7 mouse cellular contexts compared by ENCODE assay signal in the genomic region with DNA sequence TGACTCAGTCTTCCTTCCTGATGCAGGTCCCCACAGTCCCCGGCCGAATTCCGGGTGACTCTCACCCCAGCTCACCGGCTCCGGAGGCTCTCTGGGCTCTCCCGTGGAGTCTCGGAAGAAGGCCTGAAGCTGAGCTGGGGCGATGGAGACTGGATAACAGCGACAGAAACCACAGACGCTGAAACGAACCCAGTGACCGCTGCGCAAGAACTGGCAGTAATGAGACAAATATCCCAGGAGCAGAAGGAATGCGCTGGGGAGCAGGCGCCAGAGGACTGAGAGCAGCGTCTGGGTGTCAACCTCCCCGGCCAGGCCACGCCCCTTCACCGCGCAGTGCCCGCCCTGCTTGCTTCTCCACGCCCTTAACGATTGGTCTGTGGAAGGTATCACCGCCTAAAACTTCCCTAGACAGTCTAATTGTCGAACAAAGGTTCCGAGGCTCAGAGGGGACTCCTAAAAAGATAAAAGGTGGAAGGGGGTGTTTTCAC. TPM values are rescaled to one million over a fixed set of nuclear protein-coding genes. Genes with fewer than 3 reads are reported as not detected.
A peak's percentile ranks its signal among the peaks of the same experiment; 100 is the strongest.
DNase-seq lines count a peak whose midpoint lies in the region; ATAC-seq lines count a peak whose summit lies in the region.

A gene (minus strand): TSS at position 335 of the 488 bp plus-strand sequence.

- intact Hi-C loops in gastrocnemius, postnatal 36 days (cut with DNase I), result loop anchor here (5.0 kb wide), 1 partner anchor 34 kb away; a partner anchor contains a TSS
- intact Hi-C loops in left cerebral cortex, postnatal 25 days (cut with DNase I), result loop anchor here (5.0 kb wide), 1 partner anchor 49 kb away; no protein-coding TSS in a partner anchor

- peak; percentile 96 for DNase-seq in adrenal gland, adult 2 months
- peak; percentile 86 for DNase-seq in embryo, embryonic 11.5 days (ENCODE audit: low read depth, low spot score)
- peak; percentile 91 to 95 for DNase-seq in gastrocnemius, postnatal 36 days
- peak; percentile 82 to 91 for DNase-seq in left cerebral cortex, postnatal 25 days (ENCODE audit: low spot score in 2 of 2)
- peak; percentile 91 for DNase-seq in midbrain, embryonic 10.5 days (ENCODE audit: low spot score)
- peak; percentile 82 for DNase-seq in right cerebral cortex, postnatal 4 days

- peak; percentile 97 for ATAC-seq in intestine, embryonic 15.5 days

- peak within 1 kb of the TSS; percentile 52 for H3K4me3 ChIP-seq in intestine, embryonic 15.5 days (replicated peaks)
- H3K4me3 ChIP-seq in midbrain, embryonic 10.5 days, result peak within 1 kb of the TSS; percentile 64

- H3K4me2 ChIP-seq in intestine, embryonic 15.5 days (replicated peaks), result peak within 1 kb of the TSS; percentile 73

- 0% methylated on average over 26 of the region's 26 CpGs for WGBS in intestine, embryonic 15.5 days
- WGBS in midbrain, embryonic 10.5 days, result under 1% methylated on average over 26 of the region's 26 CpGs

- H3K36me3 ChIP-seq in intestine, embryonic 15.5 days, result no peaks in the 10 kb centered on the region
- H3K36me3 ChIP-seq in midbrain, embryonic 10.5 days, result no peaks in the 10 kb centered on the region

- peak within 1 kb of the TSS; percentile 55 for H3K9ac ChIP-seq in intestine, embryonic 15.5 days

- no peaks in the 10 kb centered on the region for H3K9me3 ChIP-seq in intestine, embryonic 15.5 days
- no peaks in the 10 kb centered on the region for H3K9me3 ChIP-seq in midbrain, embryonic 10.5 days (replicated peaks)

- peaks cover 8% of the 10 kb centered on the region for H3K4me1 ChIP-seq in intestine, embryonic 15.5 days (replicated peaks)
- H3K4me1 ChIP-seq in midbrain, embryonic 10.5 days, result peaks cover 15% of the 10 kb centered on the region

- H3K27ac ChIP-seq in intestine, embryonic 15.5 days, result peak within 1 kb of the TSS; percentile 89
- H3K27ac ChIP-seq in midbrain, embryonic 10.5 days (replicated peaks), result peak within 1 kb of the TSS; percentile 83

- H3K27me3 ChIP-seq in intestine, embryonic 15.5 days (replicated peaks), result no peaks in the 10 kb centered on the region
- H3K27me3 ChIP-seq in midbrain, embryonic 10.5 days (ENCODE audit: low read depth, poor library complexity, severe bottlenecking), result no peaks in the 10 kb centered on the region

RNA-seq across cellular contexts. Expression of the gene that starts here (rescaled TPM):
- 1 to 10 TPM; 1.8 to 2.7 TPM for total RNA-seq in adrenal gland, adult 2 months (2021)
- polyA plus RNA-seq in adrenal gland, adult 2 months (2012; rRNA removed), result 1.4 TPM in 2 replicates
- 1 to 10 TPM; 2.4 to 3.4 TPM for total RNA-seq in gastrocnemius, postnatal 36 days (2021)
- 5.2 TPM in 2 replicates for polyA plus RNA-seq in intestine, embryonic 15.5 days (2015; fragmentation: Nextera tagmentation; extraction: Ambion mirVana)
- total RNA-seq in left cerebral cortex, postnatal 25 days (2021), result 1 to 10 TPM; 2.8 to 2.9 TPM
- polyA plus RNA-seq in midbrain, embryonic 10.5 days (2016; fragmentation: Nextera tagmentation; extraction: Ambion mirVana), result 2.5 TPM in 2 replicates

Comparison
In these comparisons a context has a peak if more than half of its experiments do, and no peak if none do; other contexts are left out.
1. Peak in every context shown above with its lines: DNase-seq, ATAC-seq, H3K4me3 ChIP-seq and H3K27ac ChIP-seq.